Mouse (Mus musculus) lung, postnatal 0 days (tissue): ENCODE data around the gene Pik3cd. TPM values are rescaled to one million over a fixed set of nuclear protein-coding genes. Genes with fewer than 3 reads are reported as not detected.
"Not testable (repeated sequence)": the region's sequence is repeated elsewhere in the genome, so short reads cannot be mapped to it uniquely, and the experiment has no call there.

Source experiments
- ATAC-seq: fragments of 200-750 bp; cut with Nextera tagmentation; 2 replicates; pipeline ENCODE4 v1.8.0; 2017; ENCODE audit warnings: moderate library complexity
- DNase-seq: peaks from one replicate; pipeline ENCODE4 v3.0.0-alpha.2; 2016; ENCODE audit warnings: low spot score
- H3K27ac ChIP-seq: fragments of 300-500 bp; sonication (generic); 2 replicates; pipeline ENCODE4 v1.5.1; 2014; ENCODE audit warnings: antibody characterized with exemption, mild to moderate bottlenecking, low read length, mixed read lengths
- H3K27me3 ChIP-seq: fragments of 300-500 bp; sonication (generic); replicated peaks from 2 replicates; pipeline ENCODE4 v1.6.1; 2014; ENCODE audit warnings: low read length, mixed read lengths; ENCODE audit not compliant: insufficient read depth
- H3K36me3 ChIP-seq: fragments of 300-500 bp; sonication (generic); 2 replicates; pipeline ENCODE4 v1.6.1; 2014; ENCODE audit warnings: low read length, mixed read lengths; ENCODE audit not compliant: insufficient read depth
- H3K4me1 ChIP-seq: fragments of 300-500 bp; sonication (generic); 2 replicates; pipeline ENCODE4 v1.6.1; 2014; ENCODE audit warnings: antibody characterized with exemption, low read depth, low read length, mixed read lengths; ENCODE audit not compliant: insufficient read depth
- H3K4me2 ChIP-seq: fragments of 300-500 bp; sonication (generic); replicated peaks from 2 replicates; pipeline ENCODE4 v1.6.1; 2014; ENCODE audit warnings: low read depth, mild to moderate bottlenecking, low read length, moderate library complexity, mixed read lengths
- H3K4me3 ChIP-seq: fragments of 300-500 bp; sonication (generic); 2 replicates; pipeline ENCODE4 v1.5.1; 2014; ENCODE audit warnings: low read depth, low read length
- H3K9ac ChIP-seq: fragments of 300-500 bp; sonication (generic); replicated peaks from 2 replicates; pipeline ENCODE4 v1.6.1; 2014; ENCODE audit warnings: low read depth, mild to moderate bottlenecking
- H3K9me3 ChIP-seq: fragments of 300-500 bp; sonication (generic); 2 replicates; pipeline ENCODE4 v1.6.1; 2016; ENCODE audit warnings: low read length, mixed read lengths
- CTCF ChIP-seq: IDR thresholded peaks from 2 replicates; pipeline ENCODE4 v1.5.1; 2016; ENCODE audit warnings: antibody characterized with exemption, mild to moderate bottlenecking
- EP300 ChIP-seq: IDR thresholded peaks from 2 replicates; pipeline ENCODE4 v1.6.1; 2016; ENCODE audit warnings: antibody characterized with exemption, mild to moderate bottlenecking, control low read depth
- WGBS: fragments of 180-500 bp; shearing (Covaris S2); extraction: QIAGEN DNeasy Blood & Tissue Kit; methylation state at CpG from one replicate; pipeline ENCODE4 v1.1.7; 2014; 5-methylcytosine and 5-hydroxymethylcytosine counted together
- polyA plus RNA-seq: library from polyadenylated mRNA; unstranded; fragments of >200 nt; fragmentation: Nextera tagmentation; extraction: Ambion mirVana; gene quantifications from 2 replicates; pipeline ENCODE4 v1.2.1, GENCODE M21; 2015

Gene Pik3cd
- polyA plus RNA-seq, 1 experiment from 2014 or later, result 4.0 TPM

- 80% methylated on average over 9 of the region's 9 CpGs for WGBS
- no peak for TF ChIP-seq CTCF
- no peak for TF ChIP-seq EP300
- Histone ChIP-seq H3K27ac (no peak overlapping the region), H3K9ac (no peak overlapping the region), H3K4me1 (no peaks in the 10 kb centered on the region), H3K9me3 (no peaks in the 10 kb centered on the region), H3K27me3 (no peaks in the 10 kb centered on the region), H3K4me2 (no peak overlapping the region), H3K36me3 (peaks cover 21% of the 10 kb centered on the region), H3K4me3 (no peak overlapping the region)
- ATAC-seq (no peak), DNase-seq (no peak)
Measured at GRCm38 (mm10) chr4:149632670-149633307, 69.6 kb downstream of the Pik3cd start.

- no peak for DNase-seq
- Histone ChIP-seq H3K4me1 (no peaks in the 10 kb centered on the region), H3K36me3 (0 out of 2 replicates have a peak, but pooled peaks cover 7% of the 10 kb centered on the region), H3K9me3 (no peaks in the 10 kb centered on the region), H3K4me2 (no peak overlapping the region), H3K4me3 (no peak overlapping the region), H3K27ac (no peak overlapping the region), H3K9ac (no peak overlapping the region), H3K27me3 (no peaks in the 10 kb centered on the region)
- no peak for TF ChIP-seq EP300
- no peak for TF ChIP-seq CTCF
- 62% methylated on average over 9 of the region's 9 CpGs for WGBS
- no peak for ATAC-seq
Measured at GRCm38 (mm10) chr4:149628810-149629209, 73.6 kb downstream of the Pik3cd start.

- Histone ChIP-seq H3K27ac (no peak overlapping the region), H3K4me2 (no peak overlapping the region), H3K9ac (no peak overlapping the region), H3K4me1 (no peaks in the 10 kb centered on the region), H3K36me3 (0 out of 2 replicates have a peak, but pooled peaks cover 7% of the 10 kb centered on the region), H3K9me3 (no peaks in the 10 kb centered on the region), H3K4me3 (no peak overlapping the region), H3K27me3 (no peaks in the 10 kb centered on the region)
- TF ChIP-seq CTCF (peak; percentile 80), EP300 (no peak)
- ATAC-seq (peak; percentile 47), DNase-seq (peak; percentile 47)
- 75% methylated on average over 10 of the region's 10 CpGs for WGBS
Measured at GRCm38 (mm10) chr4:149628372-149628771, 74.0 kb downstream of the Pik3cd start.

- WGBS, result 86% methylated on average over 17 of the region's 17 CpGs
Measured at GRCm38 (mm10) chr4:149626809-149627208, 75.6 kb downstream of the Pik3cd start.

GRCm38 (mm10) chr4:149623711-149624110 lies 78.7 kb downstream of the Pik3cd start:
- Histone ChIP-seq H3K9ac (no peak overlapping the region), H3K4me3 (no peak overlapping the region), H3K27ac (no peak overlapping the region), H3K9me3 (no peaks in the 10 kb centered on the region), H3K36me3 (no peaks in the 10 kb centered on the region), H3K4me2 (no peak overlapping the region), H3K27me3 (no peaks in the 10 kb centered on the region), H3K4me1 (no peaks in the 10 kb centered on the region)
- DNase-seq (no peak), ATAC-seq (no peak)
- 70% methylated on average over 5 of the region's 5 CpGs for WGBS
- TF ChIP-seq CTCF (no peak), EP300 (no peak)

More at GRCm38 (mm10) chr4:149626809-149627208, 75.6 kb downstream of the Pik3cd start:
- no peaks in the 10 kb centered on the region for H3K27me3 ChIP-seq
- DNase-seq (no peak), ATAC-seq (no peak)
- H3K27ac ChIP-seq, result no peak overlapping the region
- H3K4me2 ChIP-seq, result no peak overlapping the region
- H3K9me3 ChIP-seq, result no peaks in the 10 kb centered on the region
- no peak overlapping the region for H3K4me3 ChIP-seq
- TF ChIP-seq CTCF (no peak), EP300 (no peak)
- 0 out of 2 replicates have a peak, but pooled peaks cover 1% of the 10 kb centered on the region for H3K36me3 ChIP-seq
- no peaks in the 10 kb centered on the region for H3K4me1 ChIP-seq
- no peak overlapping the region for H3K9ac ChIP-seq

GRCm38 (mm10) chr4:149621286-149621685 lies 81.1 kb downstream of the Pik3cd start:
- no peak overlapping the region for H3K4me2 ChIP-seq
- DNase-seq, result no peak
- no peak overlapping the region for H3K4me3 ChIP-seq
- 71% methylated on average over 4 of the region's 4 CpGs for WGBS
- H3K27me3 ChIP-seq, result no peaks in the 10 kb centered on the region
- H3K4me1 ChIP-seq, result no peaks in the 10 kb centered on the region
- H3K36me3 ChIP-seq, result no peaks in the 10 kb centered on the region
- no peak overlapping the region for H3K9ac ChIP-seq
- no peak for ATAC-seq
- TF ChIP-seq CTCF (no peak), EP300 (no peak)
- H3K9me3 ChIP-seq, result no peaks in the 10 kb centered on the region
- no peak overlapping the region for H3K27ac ChIP-seq

- no peak for ATAC-seq
- Histone ChIP-seq H3K27me3 (no peaks in the 10 kb centered on the region), H3K9ac (no peak overlapping the region), H3K36me3 (no peaks in the 10 kb centered on the region), H3K4me3 (no peak overlapping the region), H3K9me3 (no peaks in the 10 kb centered on the region), H3K4me2 (no peak overlapping the region), H3K27ac (no peak overlapping the region), H3K4me1 (no peaks in the 10 kb centered on the region)
- 43% methylated on average over 8 of the region's 8 CpGs for WGBS
- DNase-seq, result no peak
- TF ChIP-seq EP300 (no peak), CTCF (no peak)
Measured at GRCm38 (mm10) chr4:149619988-149620387, 82.4 kb downstream of the Pik3cd start.

GRCm38 (mm10) chr4:149616999-149617398 lies 85.4 kb downstream of the Pik3cd start:
- not testable (repeated sequence) for H3K4me1 ChIP-seq, H3K27ac ChIP-seq, H3K4me2 ChIP-seq, ATAC-seq, H3K9ac ChIP-seq, H3K36me3 ChIP-seq, H3K9me3 ChIP-seq, H3K4me3 ChIP-seq, DNase-seq, H3K27me3 ChIP-seq
- WGBS, result 83% methylated on average over 3 of the region's 3 CpGs
